Mouse (Mus musculus): ENCODE measurements around the gene Sh3bgrl2.

Gene Sh3bgrl2

DNA sequence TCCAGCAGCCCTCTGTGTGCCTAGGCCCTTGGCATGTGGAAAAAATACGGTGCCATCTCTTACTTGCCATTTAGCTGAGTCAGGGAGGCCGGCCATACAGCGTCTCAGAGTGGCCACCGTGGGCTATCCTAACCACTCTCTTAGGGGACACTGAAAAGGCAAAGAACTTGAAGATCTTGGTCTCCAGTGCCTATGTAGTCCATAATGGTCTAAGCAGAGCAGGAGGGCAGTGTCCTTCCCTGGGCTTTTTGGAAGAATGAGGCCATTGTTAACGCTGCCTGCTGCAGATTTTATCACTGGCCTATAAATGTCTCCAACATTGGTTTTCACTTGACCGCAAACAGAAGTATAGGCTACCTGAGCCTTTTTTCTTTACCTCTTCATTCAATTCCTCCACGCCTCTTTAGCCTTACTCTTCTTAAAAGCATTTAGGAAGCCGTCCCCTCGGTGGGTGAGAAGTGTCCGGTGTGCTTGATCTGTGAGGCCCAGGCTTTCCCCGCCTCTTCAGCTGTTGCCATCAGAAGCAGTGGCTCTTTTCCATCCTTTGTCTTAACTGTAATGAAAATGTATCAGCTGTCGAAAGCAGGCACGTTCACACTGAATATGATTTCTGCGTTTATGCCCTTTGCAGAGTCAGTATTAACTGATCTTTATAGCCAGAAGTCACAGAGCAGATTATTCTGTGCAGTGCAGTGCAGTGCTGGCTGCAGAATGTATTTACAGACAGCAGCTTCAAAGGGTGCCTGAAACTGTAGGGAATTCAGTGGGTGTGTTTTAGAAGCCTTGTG lies 41.7 kb downstream of the Sh3bgrl2 start:
- DNase-seq (ENCODE audit: low read depth) = no peak

DNA sequence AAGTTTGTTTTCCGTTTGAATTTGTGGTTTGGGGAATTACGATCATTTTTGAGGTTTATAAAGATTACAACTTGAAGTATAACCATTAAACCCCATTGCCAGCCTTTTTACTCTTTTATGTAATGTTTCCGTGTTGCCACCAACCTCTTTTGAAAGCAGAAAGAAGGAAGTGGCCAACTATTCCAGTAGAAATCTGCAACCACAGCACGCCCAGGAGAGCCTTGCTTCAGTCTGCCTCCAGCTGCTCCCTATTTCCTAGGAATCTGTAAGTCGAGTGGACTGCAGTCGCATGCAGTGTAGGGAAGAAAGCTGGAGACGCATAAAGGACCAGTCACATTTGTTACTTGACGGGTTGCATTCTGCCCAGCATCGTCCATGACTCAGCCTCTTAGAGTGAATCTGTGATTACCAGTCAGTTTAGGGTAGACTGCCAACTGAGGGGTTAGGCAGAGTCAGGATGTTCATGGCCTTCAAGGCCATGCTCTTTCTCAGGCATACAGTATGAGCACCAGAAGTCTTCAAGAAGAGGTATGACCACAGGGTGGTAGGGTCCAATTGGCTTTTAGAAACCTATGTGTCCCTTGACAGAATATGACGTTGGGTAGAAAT lies 43.8 kb downstream of the Sh3bgrl2 start:
- DNase-seq (ENCODE audit: low read depth) = no peak

DNA sequence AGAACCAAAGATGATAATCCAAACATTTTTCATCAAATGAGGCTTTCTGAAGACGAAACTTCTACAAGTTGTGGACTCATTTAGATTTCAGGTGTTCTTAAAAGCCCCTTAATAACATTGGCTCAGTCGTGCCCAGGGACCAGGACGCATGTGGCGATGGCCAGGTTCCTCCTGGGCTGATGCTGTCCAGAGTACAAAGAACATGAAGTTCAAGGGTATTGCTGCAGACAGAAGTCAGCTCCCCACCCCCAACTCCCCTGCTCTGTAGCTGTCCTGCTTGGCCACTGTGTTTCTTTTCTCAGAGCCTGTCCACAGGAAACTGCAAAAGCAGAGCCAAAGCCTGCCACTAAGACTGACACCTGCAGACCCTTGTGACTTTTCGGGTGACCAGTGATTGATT lies 45.7 kb downstream of the Sh3bgrl2 start:
- no peak for DNase-seq (ENCODE audit: low read depth)

DNA sequence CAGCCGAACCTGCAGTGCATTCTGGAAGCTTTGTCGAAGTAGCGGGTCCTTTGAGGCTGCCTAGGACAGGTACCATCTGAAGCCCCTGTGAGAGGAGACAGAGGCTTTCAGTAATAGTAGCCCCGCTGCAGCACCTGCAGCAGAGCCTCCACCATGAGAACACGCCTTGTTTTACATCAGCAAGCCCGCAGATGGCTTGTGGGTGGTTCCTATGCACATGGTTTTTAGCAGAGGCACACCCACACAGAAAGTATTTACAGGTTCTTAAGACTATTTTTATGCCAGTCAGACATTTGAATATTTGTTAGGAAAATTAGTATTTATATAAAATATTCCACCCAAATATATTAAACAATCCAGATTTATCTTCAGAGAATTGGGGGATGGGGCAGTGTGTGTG lies 48.0 kb downstream of the Sh3bgrl2 start:
- DNase-seq (ENCODE audit: low read depth) = no peak

DNA sequence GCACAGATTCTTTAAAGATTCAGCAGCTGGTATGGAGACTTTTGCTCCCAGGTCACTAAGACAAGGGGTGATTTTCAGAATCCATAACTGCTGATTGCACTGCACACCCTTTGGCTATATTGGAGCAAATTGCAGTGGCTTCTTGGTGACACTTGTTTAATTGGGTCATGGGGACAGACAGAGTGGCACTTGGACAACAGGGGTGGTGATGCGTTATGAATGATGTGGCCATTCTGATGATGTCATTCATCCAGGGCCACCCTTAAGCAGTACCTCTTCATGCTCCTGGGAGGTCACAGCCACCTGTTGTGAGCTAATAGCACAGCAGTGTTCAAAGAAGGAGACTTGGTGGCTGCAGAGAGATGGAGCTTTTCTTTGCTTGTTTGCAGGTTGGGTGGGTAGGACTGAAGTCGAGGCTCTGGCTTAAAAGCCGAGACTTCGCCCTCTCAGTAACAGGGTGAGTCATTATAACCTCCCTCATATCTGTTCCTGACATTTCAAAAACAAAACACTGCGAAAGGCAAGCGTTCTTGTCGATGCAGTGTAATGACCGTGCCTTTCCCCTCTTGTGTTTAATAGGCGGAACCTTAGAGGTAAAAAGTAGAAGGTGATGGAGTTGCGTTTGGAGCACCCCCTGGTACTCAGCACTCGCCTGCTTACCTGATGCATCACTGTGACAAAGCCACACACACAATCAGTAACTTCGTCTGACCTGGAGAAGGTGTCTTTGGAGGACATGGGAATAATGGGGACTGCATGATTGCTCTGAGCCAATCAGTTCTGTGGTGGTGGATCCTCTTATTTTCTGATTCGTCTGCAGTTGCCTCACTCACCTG lies 48.7 kb downstream of the Sh3bgrl2 start:
- DNase-seq (ENCODE audit: low read depth) = no peak

DNA sequence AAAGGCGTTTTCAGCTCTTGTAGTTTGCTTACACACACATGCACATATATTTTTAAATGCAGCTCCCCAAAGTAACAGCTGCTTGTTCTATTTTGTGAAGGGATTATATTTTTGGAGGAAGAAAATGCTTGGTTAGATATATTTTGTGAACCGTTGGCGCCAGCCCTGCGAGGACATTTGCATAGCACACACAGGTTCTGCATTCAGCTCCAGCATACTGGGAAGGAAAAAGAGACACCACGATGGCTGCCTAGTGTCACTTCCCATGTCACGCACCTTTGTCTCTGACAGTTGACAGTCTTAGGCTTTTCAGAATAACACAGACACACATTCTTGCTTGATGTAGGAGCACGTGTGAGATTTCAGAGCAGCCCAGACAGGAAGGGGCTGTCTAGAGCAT lies 49.9 kb downstream of the Sh3bgrl2 start:
- DNase-seq (ENCODE audit: low read depth) = no peak

DNA sequence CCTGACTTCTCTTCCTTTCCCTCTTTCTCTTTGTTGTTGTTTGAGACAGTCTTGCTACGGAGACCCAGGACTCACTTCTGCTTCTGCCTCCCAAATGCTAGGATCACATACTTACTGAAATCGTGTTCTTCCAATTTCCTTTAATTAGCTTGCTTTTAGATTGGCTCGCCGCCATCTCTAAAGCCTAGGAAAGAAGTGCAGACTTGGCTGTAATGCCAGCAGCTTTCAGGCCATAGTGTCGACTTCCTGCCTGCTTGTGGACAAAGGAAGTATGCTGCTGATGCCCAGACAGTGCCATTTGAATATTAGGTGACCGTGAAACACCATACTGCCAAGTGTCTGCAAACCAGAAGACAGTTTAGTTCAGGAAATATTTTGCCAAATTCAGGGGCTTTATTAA lies 51.4 kb downstream of the Sh3bgrl2 start:
- no peak for DNase-seq (ENCODE audit: low read depth)

DNA sequence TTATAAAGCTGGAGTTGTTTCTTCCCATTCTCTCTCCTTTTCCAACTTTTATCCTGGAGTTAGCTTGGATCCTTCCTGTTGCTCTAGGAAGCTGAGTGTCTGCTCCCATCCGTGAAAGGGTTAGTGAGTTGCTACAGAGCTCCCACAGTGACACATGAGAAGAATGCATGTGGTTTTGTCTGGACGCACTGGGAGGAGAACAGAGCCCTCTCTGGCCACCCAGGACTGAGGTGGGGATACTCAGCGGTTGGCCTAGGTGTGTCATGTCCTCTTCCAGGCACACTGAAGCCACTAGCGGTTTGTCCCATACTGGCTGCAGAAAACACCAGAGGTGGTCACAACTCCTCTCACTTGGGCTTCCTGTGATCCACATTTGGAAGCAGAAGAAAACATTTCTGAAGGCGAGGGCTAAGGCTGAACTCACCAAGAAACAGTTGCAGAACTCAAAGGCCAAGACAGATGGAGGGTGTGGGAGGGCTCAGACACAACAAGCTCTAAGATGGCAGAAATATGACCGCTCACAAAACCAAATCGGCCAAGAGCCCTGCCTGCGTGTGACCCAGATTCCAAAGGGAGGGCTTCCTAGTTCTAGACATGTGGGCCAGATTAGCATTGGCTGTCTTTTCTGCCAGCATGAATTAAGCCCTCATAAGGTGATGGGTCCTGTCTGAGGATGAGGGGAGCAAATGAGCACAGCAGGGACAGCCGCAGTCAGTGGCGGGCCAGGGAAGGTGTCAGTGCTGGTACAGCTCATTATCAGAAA lies 52.3 kb downstream of the Sh3bgrl2 start:
- no peak for DNase-seq (ENCODE audit: low read depth)

DNA sequence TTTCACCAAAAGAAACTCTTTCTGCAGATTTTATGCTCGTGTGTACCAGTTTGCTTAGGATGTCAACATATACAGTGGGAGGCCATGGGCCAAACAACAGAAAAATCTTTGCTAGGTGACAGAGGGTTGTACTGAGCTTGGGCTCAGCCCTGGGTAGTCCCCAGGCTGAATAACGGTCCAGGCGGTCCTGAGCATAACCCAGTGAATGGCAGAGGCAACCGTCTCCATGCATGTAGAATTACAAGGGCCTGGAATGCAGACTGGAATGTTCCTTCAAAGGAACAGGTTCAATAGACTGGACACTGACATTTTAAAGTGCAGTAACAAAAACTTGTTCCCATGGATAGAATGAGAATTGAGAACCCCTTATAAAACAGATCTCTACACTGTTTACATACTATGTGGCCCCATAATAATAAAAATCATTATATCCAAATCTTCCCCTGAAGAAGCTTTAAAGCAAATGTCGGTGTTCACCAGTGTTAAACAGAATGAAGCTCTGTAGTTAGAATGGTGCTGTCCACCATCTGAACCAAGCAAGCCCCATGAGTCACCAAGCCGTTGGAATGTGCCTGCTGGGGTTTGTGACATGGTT lies 54.1 kb downstream of the Sh3bgrl2 start:
- DNase-seq (ENCODE audit: low read depth) = no peak

DNA sequence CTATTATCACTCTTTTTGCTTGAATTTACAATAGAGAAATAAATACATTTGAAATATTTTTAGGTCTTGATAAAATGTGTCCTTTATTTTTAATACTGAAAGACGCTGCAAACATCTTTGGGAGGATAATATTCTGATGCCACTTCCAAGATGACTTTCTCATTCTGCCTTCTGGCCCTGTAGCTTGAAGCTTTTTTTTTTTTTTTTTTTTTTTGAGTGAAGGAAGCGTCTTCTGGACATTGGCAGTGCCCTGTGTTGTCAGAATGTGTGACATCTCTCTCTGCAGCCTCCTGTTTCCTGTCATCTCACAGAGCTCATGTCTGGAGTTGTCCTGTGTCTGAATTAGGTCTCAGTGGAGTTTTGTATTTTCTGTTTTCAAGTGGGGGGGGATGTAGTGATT lies 55.0 kb downstream of the Sh3bgrl2 start:
- DNase-seq (ENCODE audit: low read depth) = no peak

DNA sequence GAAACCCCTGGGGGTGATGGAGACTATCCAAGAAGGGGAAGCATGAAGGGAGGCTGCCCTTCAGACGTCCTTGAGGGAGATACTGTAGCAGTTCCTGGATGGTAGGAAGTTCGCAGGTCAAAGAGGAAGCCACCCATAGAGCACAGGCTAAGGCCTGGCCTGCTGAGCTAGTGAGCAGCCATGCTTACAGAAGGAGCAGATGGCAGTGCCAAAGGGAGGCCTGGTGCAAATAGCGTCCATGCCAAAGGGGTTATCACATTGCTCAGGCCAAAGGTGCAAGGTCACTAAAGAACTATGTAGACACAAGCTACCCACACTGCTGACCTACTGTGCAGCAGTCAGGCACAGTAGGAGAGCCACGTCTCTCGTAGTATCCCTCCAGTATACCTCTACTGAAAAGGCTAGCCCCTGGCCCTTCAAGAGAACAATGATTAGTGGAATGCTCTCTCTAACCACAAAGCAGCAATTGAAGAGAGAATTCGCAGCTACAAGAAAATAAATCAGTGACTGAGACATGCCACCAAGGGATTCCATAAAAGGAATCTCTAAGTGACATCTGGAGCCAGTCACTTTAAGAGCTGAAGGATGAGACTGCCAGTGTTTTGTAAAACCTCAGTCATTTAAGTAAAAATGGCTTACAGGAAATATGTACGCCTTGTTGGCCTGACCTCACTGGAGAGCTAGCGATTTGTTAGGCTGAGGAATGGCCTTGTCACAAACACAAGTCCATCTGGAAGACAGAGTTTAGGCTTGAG lies 57.9 kb downstream of the Sh3bgrl2 start:
- DNase-seq (ENCODE audit: low read depth) = no peak

DNA sequence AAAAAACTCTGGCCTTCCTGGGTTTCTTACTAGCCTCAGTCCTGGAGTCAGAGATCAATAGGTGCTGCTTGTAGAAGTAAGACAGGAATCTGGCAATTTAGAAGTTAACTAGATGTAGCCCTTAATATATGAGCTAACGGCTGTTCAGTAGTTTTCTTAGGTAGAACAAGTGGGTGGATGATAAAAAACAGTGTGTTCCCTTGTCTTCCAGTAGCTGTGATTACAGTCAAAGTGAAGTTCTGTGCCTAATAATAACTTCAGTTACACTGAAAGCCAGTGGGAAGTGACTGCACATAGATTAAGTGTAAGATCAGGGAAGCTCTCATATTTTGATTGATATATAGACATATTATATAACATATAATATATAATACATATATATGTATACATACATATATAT lies 60.0 kb downstream of the Sh3bgrl2 start:
- DNase-seq (ENCODE audit: low read depth) = no peak

DNA sequence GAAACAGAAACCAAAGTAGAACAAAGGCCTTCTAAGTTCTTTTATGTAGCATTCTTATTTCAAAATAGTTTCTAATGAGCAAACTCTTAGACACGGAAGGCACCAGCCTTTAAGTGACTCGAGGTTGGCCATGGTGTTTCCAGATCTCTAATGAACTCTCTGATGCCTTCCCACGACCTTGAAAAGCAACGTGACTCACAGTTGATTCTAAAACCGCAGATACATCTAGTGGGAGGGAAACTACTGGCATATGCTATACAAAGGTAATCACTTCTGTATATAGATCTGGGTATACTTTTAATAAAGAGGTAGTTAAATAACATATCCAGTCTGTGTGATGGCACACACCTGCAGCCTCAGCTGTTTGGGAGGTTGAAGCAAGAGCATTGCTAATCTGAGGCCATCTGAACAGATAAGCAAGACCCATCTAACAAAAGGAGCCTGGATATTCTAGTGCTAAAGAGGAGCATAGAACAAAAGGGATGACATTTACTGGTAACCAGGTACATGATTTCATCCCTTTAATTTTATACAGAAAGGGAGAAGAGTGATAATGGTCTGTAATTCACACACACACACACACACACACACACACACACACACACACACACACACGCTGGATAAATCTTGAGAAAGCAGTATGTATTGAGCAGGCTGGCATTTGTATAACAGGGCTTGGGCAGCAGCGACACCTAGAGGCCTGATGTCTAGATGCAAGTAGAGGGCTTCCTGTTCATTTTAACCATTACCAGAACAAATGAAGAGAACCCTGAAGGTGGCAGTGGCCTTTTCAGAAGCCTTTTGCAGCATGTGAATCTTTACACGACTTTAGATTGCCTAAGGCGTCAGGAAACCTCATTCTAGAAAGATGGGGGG lies 61.5 kb downstream of the Sh3bgrl2 start:
- peak; percentile 87 for DNase-seq (ENCODE audit: low read depth)

DNA sequence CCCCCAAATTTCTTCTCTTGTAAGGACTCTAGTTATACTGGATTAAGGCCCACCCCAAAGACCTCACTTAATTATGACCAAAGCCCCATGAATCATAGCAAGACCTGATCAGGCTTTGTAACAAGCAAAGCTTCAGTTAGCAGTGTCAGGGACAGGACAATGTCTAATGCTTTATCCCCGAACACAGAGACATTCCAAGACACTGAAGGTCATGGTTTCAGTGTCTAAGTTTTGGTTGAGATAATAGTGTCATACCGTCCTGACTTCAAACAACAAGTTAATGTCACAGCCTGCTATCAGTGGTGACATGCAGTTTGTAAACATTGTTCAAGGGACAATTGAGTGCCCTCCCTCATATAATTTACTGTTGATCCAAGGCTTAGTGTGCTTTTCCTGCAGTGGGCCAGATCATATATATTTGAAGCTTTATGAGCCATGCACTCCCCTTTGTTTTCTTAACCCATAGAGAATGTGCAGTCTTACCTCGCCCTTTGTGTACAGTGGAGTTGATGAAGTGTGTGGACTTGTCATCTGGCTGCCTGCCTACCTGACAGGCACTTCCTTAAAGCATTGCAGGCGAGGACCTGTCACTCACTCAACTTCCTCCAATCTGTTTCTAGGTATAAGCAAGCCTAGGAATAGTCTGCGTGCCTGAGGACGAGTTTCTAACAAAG lies 67.9 kb downstream of the Sh3bgrl2 start:
- no peak for DNase-seq (ENCODE audit: low read depth)

DNA sequence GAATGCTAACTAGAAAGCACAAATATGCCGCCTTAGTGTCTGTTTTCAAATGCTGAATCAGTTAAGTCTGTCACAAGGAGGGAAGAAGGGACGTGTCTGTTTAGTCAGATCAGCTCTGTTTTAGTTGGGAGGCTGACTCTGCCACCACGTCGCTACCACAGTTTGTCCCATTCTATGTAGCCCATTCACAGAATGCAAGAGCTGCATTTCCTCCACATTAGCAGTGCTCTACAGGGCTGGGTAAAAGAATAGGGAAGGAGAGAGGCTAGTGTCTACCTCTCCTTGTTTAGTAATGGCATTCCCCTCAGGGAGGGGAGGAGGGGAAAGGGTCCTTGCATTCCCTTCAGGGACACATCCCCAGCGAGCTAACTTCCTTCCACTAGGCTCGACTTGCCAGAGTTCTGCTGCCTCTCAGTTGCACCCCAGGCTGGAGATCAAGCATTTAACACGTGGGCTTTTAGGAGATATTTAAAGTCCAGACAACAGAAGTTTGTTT lies 68.5 kb downstream of the Sh3bgrl2 start:
- DNase-seq (ENCODE audit: low read depth) = no peak

DNA sequence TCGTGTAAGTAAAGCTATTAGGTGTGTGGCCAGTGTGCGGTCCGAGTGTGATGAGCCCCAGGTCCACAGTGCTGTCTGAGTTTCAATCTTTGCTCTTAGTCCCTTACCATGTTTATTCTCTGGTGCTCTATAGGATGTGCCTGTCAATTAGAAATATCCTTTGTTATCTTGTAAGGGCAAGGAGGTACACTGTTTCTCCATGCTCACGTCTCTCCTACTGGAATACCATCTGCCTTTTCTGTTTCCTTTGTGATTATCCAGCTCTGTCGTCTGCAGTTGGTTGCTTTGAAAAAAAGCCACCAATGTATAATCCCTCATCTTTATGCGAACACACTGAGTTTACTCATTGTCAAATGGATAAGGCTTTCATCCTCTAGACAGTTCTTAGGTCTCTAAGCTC lies 75.3 kb downstream of the Sh3bgrl2 start:
- no peak for DNase-seq (ENCODE audit: low read depth)

DNA sequence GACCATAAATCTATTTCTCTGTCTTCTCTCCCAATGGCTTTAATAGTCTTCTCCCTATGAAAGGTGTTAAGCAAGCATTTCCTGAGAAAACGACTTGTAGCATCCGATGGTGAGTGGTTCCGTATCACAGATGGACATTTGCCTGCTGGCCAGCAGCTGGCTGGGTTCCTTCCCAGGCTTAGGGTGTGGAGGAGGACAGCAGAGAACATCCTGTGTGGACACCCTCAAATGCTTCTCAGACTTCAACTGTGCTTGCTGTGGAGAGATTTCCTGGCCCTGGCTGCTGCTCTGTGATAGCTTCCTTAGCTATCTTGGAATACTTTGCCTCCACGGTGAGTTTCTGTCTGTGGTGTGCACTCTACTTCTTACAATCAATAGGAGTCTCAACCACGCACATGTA lies 76.1 kb downstream of the Sh3bgrl2 start:
- DNase-seq (ENCODE audit: low read depth) = no peak

DNA sequence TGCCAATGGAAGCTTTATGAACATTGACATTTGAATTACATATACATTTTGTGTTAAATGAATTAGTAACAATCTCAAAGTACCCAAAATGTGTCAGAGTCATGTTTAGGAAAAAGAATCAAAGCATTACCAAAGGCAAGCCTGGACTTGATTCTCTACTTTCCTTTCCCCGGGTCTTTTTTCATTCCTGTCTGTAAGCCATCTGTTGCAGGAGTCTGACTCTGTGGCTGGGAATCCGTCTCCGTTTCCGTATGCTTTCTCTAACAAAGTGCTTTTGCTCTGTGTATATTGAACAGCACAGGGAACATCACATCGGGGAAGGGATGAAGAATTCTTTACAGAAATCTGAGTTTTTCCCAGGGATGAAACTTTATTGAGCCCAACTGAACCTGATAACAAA lies 77.0 kb downstream of the Sh3bgrl2 start:
- no peak for DNase-seq (ENCODE audit: low read depth)
